Mouse (Mus musculus) midbrain, embryonic 16.5 days (tissue): ENCODE measurements at regions not wholly inside any gene's neighbourhood (a gene's known extent, or its start where the extent isn't known, plus 50 kb on each side); places are given as distances from the start of the nearest gene placed in this dataset.
A peak's percentile ranks its signal among the peaks of the same experiment; 100 is the strongest.

Experiments used
- ATAC-seq: fragments of 200-750 bp; cut with Nextera tagmentation; 2 replicates; pipeline ENCODE4 v1.8.0; 2017; ENCODE audit warnings: moderate TSS enrichment
- H3K27ac ChIP-seq: fragments of 300-500 bp; sonication (generic); 2 replicates; pipeline ENCODE4 v1.5.1; 2014; ENCODE audit warnings: mild to moderate bottlenecking, low read length, mixed read lengths
- H3K27me3 ChIP-seq: fragments of 300-500 bp; sonication (generic); 2 replicates; pipeline ENCODE4 v1.6.1; 2014; ENCODE audit warnings: low read depth, low read length, mixed read lengths; ENCODE audit not compliant: control insufficient read depth, insufficient read depth
- H3K36me3 ChIP-seq: fragments of 300-500 bp; sonication (generic); 2 replicates; pipeline ENCODE4 v1.6.1; 2014; ENCODE audit warnings: mild to moderate bottlenecking, low read length, moderate library complexity, mixed read lengths; ENCODE audit not compliant: control insufficient read depth, insufficient read depth
- H3K4me1 ChIP-seq: fragments of 300-500 bp; sonication (generic); 2 replicates; pipeline ENCODE4 v1.6.1; 2014; ENCODE audit warnings: mild to moderate bottlenecking, low read length, mixed read lengths; ENCODE audit not compliant: control insufficient read depth, insufficient read depth
- H3K4me2 ChIP-seq: fragments of 300-500 bp; sonication (generic); 2 replicates; pipeline ENCODE4 v1.6.1; 2014; ENCODE audit warnings: mild to moderate bottlenecking, low read length, mixed read lengths
- H3K4me3 ChIP-seq: fragments of 300-500 bp; sonication (generic); 2 replicates; pipeline ENCODE4 v1.5.1; 2014; ENCODE audit warnings: low read depth, mild to moderate bottlenecking, low read length, moderate library complexity, mixed read lengths
- H3K9ac ChIP-seq: fragments of 300-500 bp; sonication (generic); 2 replicates; pipeline ENCODE4 v1.6.1; 2014; ENCODE audit warnings: low read depth, low read length, mixed read lengths
- H3K9me3 ChIP-seq: fragments of 300-500 bp; sonication (generic); replicated peaks from 2 replicates; pipeline ENCODE4 v1.6.1; 2014; ENCODE audit warnings: mild to moderate bottlenecking, low read length, mixed read lengths; ENCODE audit not compliant: control insufficient read depth, poor library complexity, severe bottlenecking
- WGBS: fragments of 180-500 bp; shearing (Covaris S2); extraction: QIAGEN DNeasy Blood & Tissue Kit; methylation state at CpG from one replicate; pipeline ENCODE4 v1.1.7; 2014; 5-methylcytosine and 5-hydroxymethylcytosine counted together

DNA sequence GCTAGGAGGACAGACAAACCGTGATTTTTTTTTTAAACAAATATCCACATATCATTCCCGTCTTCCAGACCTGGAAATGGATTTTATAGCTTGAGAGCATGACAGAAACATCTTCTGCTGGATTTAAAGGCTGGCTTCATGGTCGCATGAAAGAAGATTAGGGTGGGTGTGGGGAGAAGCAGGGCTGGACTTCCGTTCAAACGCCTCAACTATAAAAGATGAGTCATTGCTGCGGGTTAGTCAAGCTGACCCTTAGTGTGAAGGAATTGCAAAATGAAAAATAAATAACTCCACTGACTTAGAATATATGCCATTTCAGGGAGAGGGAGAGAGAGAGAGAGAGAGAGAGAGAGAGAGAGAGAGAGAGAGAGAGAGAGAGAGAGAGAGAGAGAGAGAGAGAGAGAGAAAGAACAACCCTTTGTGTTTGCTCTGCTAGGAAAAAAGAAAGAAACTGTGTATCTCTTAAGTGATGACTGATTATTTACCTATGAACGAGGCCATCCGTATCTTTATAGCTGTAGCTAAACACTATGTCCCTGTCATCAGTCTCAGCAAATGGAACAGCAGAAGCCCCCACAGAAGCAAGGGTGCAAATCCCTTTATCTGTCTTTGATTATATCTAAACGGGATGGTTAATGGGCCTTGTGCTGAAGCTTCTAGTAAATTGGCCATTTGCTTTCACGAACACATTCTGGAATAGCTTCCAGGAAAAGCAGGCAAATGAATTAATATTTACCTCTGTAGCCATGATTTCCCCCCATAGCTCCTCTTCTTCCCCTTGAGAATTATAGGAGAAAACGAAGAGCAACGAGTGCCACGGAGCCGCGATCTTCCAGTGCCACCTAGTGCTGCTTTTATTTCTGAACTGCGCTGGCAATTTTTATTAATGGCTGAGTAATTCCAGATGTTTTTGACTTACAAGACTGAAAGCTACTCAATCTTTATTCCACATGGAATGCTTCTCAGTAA, 199.4 kb upstream of the Tacr3 start:
- Histone ChIP-seq H3K27ac (peak overlapping the region; percentile 86), H3K4me1 (peaks cover 9% of the 10 kb centered on the region), H3K27me3 (no peaks in the 10 kb centered on the region), H3K4me2 (peak overlapping the region; percentile 64), H3K36me3 (no peaks in the 10 kb centered on the region), H3K4me3 (peak overlapping the region; percentile 22), H3K9me3 (no peaks in the 10 kb centered on the region), H3K9ac (peak overlapping the region; percentile 39; the same call in 1 of the 2 replicates)
- ATAC-seq, result peak; percentile 94
- 13% methylated on average over 16 of the region's 16 CpGs for WGBS

- H3K27me3 ChIP-seq, result no peaks in the 10 kb centered on the region
- no peaks in the 10 kb centered on the region for H3K36me3 ChIP-seq
- 42% methylated on average over 9 of the region's 9 CpGs for WGBS
- peak overlapping the region; percentile 22; the same call in 1 of the 2 replicates for H3K4me3 ChIP-seq
- H3K4me1 ChIP-seq, result peaks cover 9% of the 10 kb centered on the region
- peak overlapping the region; percentile 64 for H3K4me2 ChIP-seq
- no peaks in the 10 kb centered on the region for H3K9me3 ChIP-seq
- peak overlapping the region; percentile 86 for H3K27ac ChIP-seq
- no peak overlapping the region for H3K9ac ChIP-seq
- peak; percentile 56; the same call in 1 of the 2 replicates for ATAC-seq
Observed at GRCm38 (mm10) chr3:134630135-134630516, 198.7 kb upstream of the Tacr3 start.

- Histone ChIP-seq H3K36me3 (no peaks in the 10 kb centered on the region), H3K9me3 (no peaks in the 10 kb centered on the region), H3K4me1 (no peaks in the 10 kb centered on the region), H3K9ac (no peak overlapping the region), H3K4me3 (no peak overlapping the region), H3K4me2 (no peak overlapping the region), H3K27ac (no peak overlapping the region), H3K27me3 (no peaks in the 10 kb centered on the region)
- 36% methylated on average over 3 of the region's 3 CpGs for WGBS
- ATAC-seq, result 0 out of 2 replicates have a peak, but pooled peaks have one; percentile 58
Observed at GRCm38 (mm10) chr3:134648727-134649445, 179.9 kb upstream of the Tacr3 start.

- Histone ChIP-seq H3K4me3 (no peak overlapping the region), H3K9me3 (no peaks in the 10 kb centered on the region), H3K27ac (no peak overlapping the region), H3K36me3 (no peaks in the 10 kb centered on the region), H3K4me1 (no peaks in the 10 kb centered on the region), H3K4me2 (no peak overlapping the region), H3K27me3 (no peaks in the 10 kb centered on the region), H3K9ac (no peak overlapping the region)
- peak; percentile 95 for ATAC-seq
- 28% methylated on average over 4 of the region's 4 CpGs for WGBS
Observed at GRCm38 (mm10) chr3:134654051-134654450, 174.8 kb upstream of the Tacr3 start.

- Histone ChIP-seq H3K4me3 (no peak overlapping the region), H3K9me3 (no peaks in the 10 kb centered on the region), H3K4me2 (no peak overlapping the region), H3K9ac (no peak overlapping the region), H3K27ac (no peak overlapping the region), H3K27me3 (no peaks in the 10 kb centered on the region), H3K36me3 (no peaks in the 10 kb centered on the region), H3K4me1 (no peaks in the 10 kb centered on the region)
- 89% methylated on average over 2 of the region's 2 CpGs for WGBS
- ATAC-seq, result no peak
Observed at GRCm38 (mm10) chr3:134694893-134695292, 133.9 kb upstream of the Tacr3 start.

DNA sequence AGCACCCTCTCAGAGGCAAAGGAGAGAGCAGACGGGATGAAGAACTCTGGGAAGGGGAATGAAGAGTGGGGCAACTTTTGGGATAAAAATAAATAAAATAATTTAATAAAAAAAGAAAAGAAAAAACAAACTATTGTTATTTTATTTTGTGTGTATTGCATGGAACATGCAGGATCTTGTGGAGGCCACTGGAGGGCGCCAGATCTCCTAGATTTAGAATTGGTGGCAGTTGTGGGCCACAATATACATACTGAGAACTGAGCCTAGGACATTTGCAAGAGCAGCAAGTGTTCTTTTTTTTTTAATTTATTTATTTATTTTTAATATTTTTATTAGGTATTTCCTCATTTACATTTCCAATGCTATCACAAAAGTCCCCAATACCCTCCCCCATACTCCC, 110.2 kb upstream of the Tacr3 start:
- H3K4me3 ChIP-seq, result no peak overlapping the region

DNA sequence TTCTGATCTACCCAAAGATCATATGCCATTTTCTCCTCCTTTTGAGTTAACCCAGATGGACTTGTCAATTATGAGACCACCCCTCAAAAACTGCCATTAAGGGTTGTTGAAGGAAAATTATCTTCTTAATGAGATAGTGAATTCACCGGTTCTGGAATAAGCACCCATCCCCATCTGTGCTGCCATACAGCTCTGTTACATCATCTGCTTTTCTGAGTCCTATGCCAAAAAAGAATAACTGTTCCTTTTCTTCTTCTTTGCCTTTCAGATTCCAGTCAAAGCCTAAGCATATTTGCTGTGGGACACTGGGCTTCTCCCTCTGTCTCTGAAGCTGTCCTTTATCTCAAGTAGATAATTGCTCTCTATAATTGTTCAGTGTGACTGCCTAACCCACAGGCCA, 93.1 kb upstream of the Tacr3 start:
- no peak overlapping the region for H3K27ac ChIP-seq
- WGBS, result 69% methylated on average over 1 of the region's 1 CpGs
- no peak overlapping the region for H3K4me2 ChIP-seq
- H3K9ac ChIP-seq, result no peak overlapping the region
- no peak for ATAC-seq
- H3K27me3 ChIP-seq, result no peaks in the 10 kb centered on the region
- no peaks in the 10 kb centered on the region for H3K9me3 ChIP-seq
- no peaks in the 10 kb centered on the region for H3K36me3 ChIP-seq
- H3K4me1 ChIP-seq, result no peaks in the 10 kb centered on the region
- no peak overlapping the region for H3K4me3 ChIP-seq

More for the DNA sequence above, 110.2 kb upstream of the Tacr3 start:
- no peak overlapping the region for H3K4me2 ChIP-seq
- no peaks in the 10 kb centered on the region for H3K36me3 ChIP-seq
- WGBS, result 34% methylated on average over 2 of the region's 2 CpGs
- no peaks in the 10 kb centered on the region for H3K9me3 ChIP-seq
- H3K27ac ChIP-seq, result no peak overlapping the region
- H3K4me1 ChIP-seq, result no peaks in the 10 kb centered on the region
- H3K9ac ChIP-seq, result no peak overlapping the region
- ATAC-seq, result no peak
- no peaks in the 10 kb centered on the region for H3K27me3 ChIP-seq

DNA sequence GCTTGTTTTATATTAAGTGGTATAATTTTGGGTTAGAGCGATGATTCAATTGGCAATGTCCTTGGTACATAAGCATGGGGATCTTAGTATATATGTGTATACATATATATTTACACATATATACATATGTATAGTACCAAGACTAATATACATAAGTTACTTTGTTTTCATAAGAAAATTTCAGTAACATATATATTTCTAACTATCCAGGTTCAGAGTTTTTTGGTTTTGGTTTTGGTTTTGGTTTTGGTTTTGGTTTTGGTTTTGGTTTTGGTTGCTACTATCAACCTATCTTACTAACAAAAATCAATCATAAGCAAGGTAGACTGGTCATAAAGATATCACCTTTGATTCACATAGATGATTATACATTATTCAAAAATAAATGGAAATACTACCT, 67.7 kb upstream of the Tacr3 start:
- Histone ChIP-seq H3K4me3 (no peak overlapping the region), H3K27me3 (no peaks in the 10 kb centered on the region), H3K9me3 (no peaks in the 10 kb centered on the region), H3K9ac (no peak overlapping the region), H3K36me3 (no peaks in the 10 kb centered on the region), H3K27ac (no peak overlapping the region), H3K4me1 (no peaks in the 10 kb centered on the region), H3K4me2 (no peak overlapping the region)
- no peak for ATAC-seq
- 100% methylated on average over 1 of the region's 1 CpGs for WGBS
